Mouse (Mus musculus): ENCODE results near the gene Gm49601. TPM values are rescaled to one million over a fixed set of nuclear protein-coding genes. Genes with fewer than 3 reads are reported as not detected.
A peak's percentile ranks its signal among the peaks of the same experiment; 100 is the strongest.

Gene Gm49601
- polyA plus RNA-seq, 1 experiment from 2014 or later, result 2.4 TPM

- Histone ChIP-seq H3K9ac (ENCODE audit: low read length) (no peak overlapping the region), H3K4me1 (ENCODE audit: control insufficient read depth, insufficient read depth, low read length) (peaks cover 26% of the 10 kb centered on the region), H3K4me2 (ENCODE audit: low read depth, severe bottlenecking) (peak overlapping the region; percentile 22; the same call in 1 of the 2 replicates), H3K27me3 (ENCODE audit: control insufficient read depth, insufficient read depth, low read length) (peaks cover 91% of the 10 kb centered on the region), H3K4me3 (ENCODE audit: low read depth, low read length) (peak overlapping the region; percentile 0), H3K36me3 (ENCODE audit: control insufficient read depth, insufficient read depth, low read length) (no peaks in the 10 kb centered on the region), H3K27ac (replicated peaks; ENCODE audit: low read depth, low read length) (no peak overlapping the region), H3K9me3 (ENCODE audit: control insufficient read depth, low read length) (no peaks in the 10 kb centered on the region)
- DNase-seq (ENCODE audit: low spot score) (peak; percentile 36), ATAC-seq (ENCODE audit: insufficient number of reproducible peaks, low FRiP score, low TSS enrichment, low read depth) (no peak)
- whole genome bisulfite sequencing, result 11% methylated on average over 10 of the region's 10 CpGs
Measured at GRCm38 (mm10) chr16:18584901-18585510, 41.2 kb downstream of the Gm49601 start.

DNA sequence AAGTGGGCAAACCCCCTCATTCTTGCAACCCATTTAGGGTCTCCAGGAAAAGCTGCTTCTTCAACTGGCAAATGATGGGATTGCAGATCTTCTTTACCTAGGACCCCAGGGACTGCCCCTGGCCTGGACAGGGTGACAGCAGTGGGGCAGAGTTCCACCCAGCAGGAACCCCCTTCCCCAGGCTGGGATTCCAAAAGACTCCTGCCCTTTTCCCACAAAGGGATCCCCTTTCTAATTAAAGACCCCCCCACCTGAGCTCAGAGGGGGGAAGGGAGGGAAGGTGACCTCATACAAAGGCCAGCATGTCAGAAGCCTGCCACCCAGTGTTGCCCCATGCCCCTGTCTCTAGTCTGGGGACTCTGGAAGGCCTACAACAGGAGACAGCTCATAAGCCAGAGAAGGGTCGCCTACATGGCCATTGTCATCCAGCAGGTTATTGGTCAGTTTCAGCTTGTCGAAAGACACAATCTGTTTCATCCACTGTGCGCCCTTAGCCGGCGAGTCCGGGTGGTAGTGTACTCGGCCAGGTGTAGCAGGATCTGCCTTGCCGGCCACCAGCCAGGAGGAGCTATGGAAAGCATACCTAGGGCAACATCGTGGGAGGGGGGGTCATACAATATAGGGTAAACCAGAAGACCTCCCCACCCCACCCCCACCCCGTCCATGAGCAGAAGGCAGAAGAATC lies 42.4 kb downstream of the Gm49601 start:
- Histone ChIP-seq H3K27me3 (ENCODE audit: control insufficient read depth, insufficient read depth, low read length) (peaks cover 85% of the 10 kb centered on the region), H3K27ac (replicated peaks; ENCODE audit: low read depth, low read length) (no peak overlapping the region), H3K4me3 (ENCODE audit: low read depth, low read length) (no peak overlapping the region), H3K4me2 (ENCODE audit: low read depth, severe bottlenecking) (no peak overlapping the region), H3K4me1 (ENCODE audit: control insufficient read depth, insufficient read depth, low read length) (peaks cover 26% of the 10 kb centered on the region), H3K9ac (ENCODE audit: low read length) (no peak overlapping the region), H3K36me3 (ENCODE audit: control insufficient read depth, insufficient read depth, low read length) (no peaks in the 10 kb centered on the region), H3K9me3 (ENCODE audit: control insufficient read depth, low read length) (no peaks in the 10 kb centered on the region)
- no peak for ATAC-seq (ENCODE audit: insufficient number of reproducible peaks, low FRiP score, low TSS enrichment, low read depth)
- DNase-seq (ENCODE audit: low spot score), result peak; percentile 36
- 13% methylated on average over 10 of the region's 10 CpGs for WGBS

GRCm38 (mm10) chr16:18583169-18583568 lies 43.1 kb downstream of the Gm49601 start:
- H3K4me2 ChIP-seq (ENCODE audit: low read depth, severe bottlenecking), result no peak overlapping the region

DNA sequence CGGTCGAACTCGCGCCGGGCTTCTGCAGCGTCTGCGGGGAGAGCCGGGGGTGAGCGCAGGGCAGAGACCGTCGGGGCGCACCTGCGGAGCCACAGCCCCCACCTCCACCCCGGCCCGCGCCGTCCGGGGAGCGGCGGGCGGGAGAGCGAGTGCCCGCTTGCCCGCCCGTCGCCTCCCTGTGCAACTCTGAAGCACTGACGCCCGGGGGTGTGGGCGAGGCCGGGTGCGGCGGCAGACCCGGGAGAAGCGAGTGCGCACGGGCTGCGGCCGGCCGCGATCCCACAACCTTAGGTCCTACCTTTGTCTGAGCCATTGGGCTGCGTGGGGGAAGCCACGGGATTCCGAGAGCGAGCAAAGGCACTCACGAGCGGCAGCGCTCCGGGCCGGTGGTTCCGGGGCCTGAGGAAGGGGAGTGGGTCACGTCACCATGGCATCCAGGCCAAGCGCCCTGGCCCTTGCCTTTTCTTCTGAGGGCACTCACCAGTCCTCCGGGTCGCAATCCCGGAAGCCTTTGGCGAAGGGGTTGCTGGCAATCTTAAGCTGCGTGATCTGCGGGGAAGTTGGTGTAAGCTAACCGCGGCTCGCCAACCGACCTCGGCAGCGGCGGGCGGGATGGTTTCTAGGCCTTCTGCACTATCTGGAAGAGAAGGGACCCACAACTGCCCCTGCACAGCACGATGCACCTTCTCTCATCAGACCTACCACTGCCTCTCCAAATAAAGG lies 43.6 kb downstream of the Gm49601 start:
- Histone ChIP-seq H3K36me3 (ENCODE audit: control insufficient read depth, insufficient read depth, low read length) (no peaks in the 10 kb centered on the region), H3K27ac (replicated peaks; ENCODE audit: low read depth, low read length) (no peak overlapping the region), H3K27me3 (ENCODE audit: control insufficient read depth, insufficient read depth, low read length) (peaks cover 73% of the 10 kb centered on the region), H3K9ac (ENCODE audit: low read length) (0 out of 2 replicates have a peak overlapping the region, but pooled peaks have one; percentile 30), H3K4me2 (ENCODE audit: low read depth, severe bottlenecking) (peak overlapping the region; percentile 42; the same call in 1 of the 2 replicates), H3K9me3 (ENCODE audit: control insufficient read depth, low read length) (no peaks in the 10 kb centered on the region), H3K4me1 (ENCODE audit: control insufficient read depth, insufficient read depth, low read length) (peaks cover 16% of the 10 kb centered on the region), H3K4me3 (ENCODE audit: low read depth, low read length) (peak overlapping the region; percentile 23)
- under 1% methylated on average over 62 of the region's 67 CpGs for WGBS
- DNase-seq (ENCODE audit: low spot score) (peak; percentile 65), ATAC-seq (ENCODE audit: insufficient number of reproducible peaks, low FRiP score, low TSS enrichment, low read depth) (no peak)

More at GRCm38 (mm10) chr16:18583169-18583568, 43.1 kb downstream of the Gm49601 start:
- H3K4me3 ChIP-seq (ENCODE audit: low read depth, low read length), result no peak overlapping the region; the same call in 1 of the 2 replicates
- peaks cover 78% of the 10 kb centered on the region for H3K27me3 ChIP-seq (ENCODE audit: control insufficient read depth, insufficient read depth, low read length)
- H3K4me1 ChIP-seq (ENCODE audit: control insufficient read depth, insufficient read depth, low read length), result peaks cover 21% of the 10 kb centered on the region
- no peak overlapping the region for H3K27ac ChIP-seq (replicated peaks; ENCODE audit: low read depth, low read length)
- no peak overlapping the region for H3K9ac ChIP-seq (ENCODE audit: low read length)
- no peaks in the 10 kb centered on the region for H3K36me3 ChIP-seq (ENCODE audit: control insufficient read depth, insufficient read depth, low read length)
- H3K9me3 ChIP-seq (ENCODE audit: control insufficient read depth, low read length), result no peaks in the 10 kb centered on the region
- WGBS, result 10% methylated on average over 10 of the region's 10 CpGs
- no peak for ATAC-seq (ENCODE audit: insufficient number of reproducible peaks, low FRiP score, low TSS enrichment, low read depth)
- DNase-seq (ENCODE audit: low spot score), result no peak

DNA sequence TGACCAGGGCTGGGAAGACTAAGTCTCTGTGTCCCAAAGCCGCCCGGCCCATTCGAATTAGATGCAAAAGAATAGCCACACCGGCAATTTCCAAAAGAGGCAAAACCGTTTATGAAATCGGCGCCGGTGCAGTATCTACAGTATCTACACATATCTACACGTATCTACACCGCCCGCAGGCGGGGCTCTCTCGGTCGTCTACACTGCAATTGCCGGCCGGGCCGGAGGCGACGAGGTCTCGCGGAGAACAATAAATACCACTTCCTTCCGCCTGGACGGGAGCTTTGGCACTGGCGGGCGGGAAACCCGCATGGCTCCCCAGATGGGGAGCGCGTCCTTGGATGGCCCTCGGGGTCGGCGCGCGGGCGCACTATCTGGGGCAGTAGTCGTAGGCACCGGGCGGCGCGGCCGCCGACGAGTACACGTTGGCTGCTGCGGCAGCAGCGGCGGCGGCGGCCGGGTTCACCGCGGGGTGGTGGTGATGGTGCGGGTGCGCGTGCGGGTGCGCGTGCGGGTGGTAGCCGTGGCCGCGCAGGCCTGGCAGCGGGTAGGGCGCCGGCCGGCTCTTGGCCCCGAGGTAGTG lies 44.5 kb downstream of the Gm49601 start:
- ATAC-seq (ENCODE audit: insufficient number of reproducible peaks, low FRiP score, low TSS enrichment, low read depth) (no peak), DNase-seq (ENCODE audit: low spot score) (peak; percentile 66)
- peaks cover 71% of the 10 kb centered on the region for H3K27me3 ChIP-seq (ENCODE audit: control insufficient read depth, insufficient read depth, low read length)
- H3K9me3 ChIP-seq (ENCODE audit: control insufficient read depth, low read length), result no peaks in the 10 kb centered on the region
- no peak overlapping the region for H3K27ac ChIP-seq (replicated peaks; ENCODE audit: low read depth, low read length)
- H3K36me3 ChIP-seq (ENCODE audit: control insufficient read depth, insufficient read depth, low read length), result no peaks in the 10 kb centered on the region
- WGBS, result under 1% methylated on average over 49 of the region's 66 CpGs
- peak overlapping the region; percentile 23; the same call in 1 of the 2 replicates for H3K4me3 ChIP-seq (ENCODE audit: low read depth, low read length)
- peak overlapping the region; percentile 42 for H3K4me2 ChIP-seq (ENCODE audit: low read depth, severe bottlenecking)
- peaks cover 14% of the 10 kb centered on the region for H3K4me1 ChIP-seq (ENCODE audit: control insufficient read depth, insufficient read depth, low read length)
- 0 out of 2 replicates have a peak overlapping the region, but pooled peaks have one; percentile 30 for H3K9ac ChIP-seq (ENCODE audit: low read length)

DNA sequence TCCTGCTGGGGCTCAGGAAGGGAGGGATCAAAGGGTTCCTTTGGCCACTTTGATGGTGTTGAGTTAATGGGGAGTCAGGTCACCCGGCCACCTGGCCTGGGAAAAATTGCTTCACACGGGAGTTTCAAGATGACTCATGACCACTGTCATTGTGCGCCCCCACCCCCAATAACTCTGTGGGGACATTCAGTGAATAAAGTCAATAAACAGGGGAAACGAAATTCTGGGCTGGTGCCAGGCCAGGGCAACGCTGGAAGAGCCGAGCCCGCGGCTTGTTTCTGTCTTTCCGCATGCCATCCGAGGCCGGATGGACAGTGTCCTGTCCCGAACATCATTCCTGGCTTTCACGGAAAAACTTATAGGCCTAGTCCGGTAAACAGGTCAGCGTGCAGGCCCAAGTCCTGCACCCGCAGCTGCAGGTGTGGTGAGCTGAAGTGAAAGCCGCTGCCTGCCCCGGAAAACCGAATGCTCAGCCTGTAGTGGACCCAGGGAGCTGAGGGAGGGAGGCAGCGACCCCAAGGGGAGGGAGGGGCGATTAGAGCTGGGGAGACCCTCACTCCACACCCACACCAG lies 45.1 kb downstream of the Gm49601 start:
- H3K4me3 ChIP-seq (ENCODE audit: low read depth, low read length), result 0 out of 2 replicates have a peak overlapping the region, but pooled peaks have one; percentile 23

DNA sequence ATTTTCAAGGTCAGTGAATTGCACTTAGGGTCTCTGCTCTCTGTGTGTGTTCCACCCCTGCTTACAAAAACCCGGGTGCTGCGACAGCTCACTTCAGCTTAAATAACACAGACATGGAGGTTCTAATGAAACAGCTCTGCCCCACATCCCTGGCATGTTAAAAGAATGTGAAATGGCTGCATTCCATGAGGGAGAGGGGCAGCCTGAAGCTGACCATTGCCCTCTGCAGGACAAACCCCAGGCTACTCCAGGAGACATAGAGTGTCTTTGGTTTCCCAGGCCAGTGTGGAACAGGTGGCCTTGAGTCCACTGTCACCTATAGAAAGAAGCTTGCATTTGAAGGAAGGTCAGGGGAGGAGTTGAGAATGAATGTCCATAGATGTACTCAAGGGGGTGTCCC lies 45.8 kb downstream of the Gm49601 start:
- peaks cover 9% of the 10 kb centered on the region for H3K4me1 ChIP-seq (ENCODE audit: control insufficient read depth, insufficient read depth, low read length)
- H3K9ac ChIP-seq (ENCODE audit: low read length), result no peak overlapping the region
- 8% methylated on average over 2 of the region's 2 CpGs for WGBS
- H3K36me3 ChIP-seq (ENCODE audit: control insufficient read depth, insufficient read depth, low read length), result no peaks in the 10 kb centered on the region
- H3K4me3 ChIP-seq (ENCODE audit: low read depth, low read length), result no peak overlapping the region
- H3K4me2 ChIP-seq (ENCODE audit: low read depth, severe bottlenecking), result no peak overlapping the region
- H3K9me3 ChIP-seq (ENCODE audit: control insufficient read depth, low read length), result no peaks in the 10 kb centered on the region
- DNase-seq (ENCODE audit: low spot score), result no peak
- ATAC-seq (ENCODE audit: insufficient number of reproducible peaks, low FRiP score, low TSS enrichment, low read depth), result no peak
- no peak overlapping the region for H3K27ac ChIP-seq (replicated peaks; ENCODE audit: low read depth, low read length)
- H3K27me3 ChIP-seq (ENCODE audit: control insufficient read depth, insufficient read depth, low read length), result peaks cover 58% of the 10 kb centered on the region

More for the DNA sequence above, 45.1 kb downstream of the Gm49601 start:
- H3K4me1 ChIP-seq (ENCODE audit: control insufficient read depth, insufficient read depth, low read length), result peaks cover 9% of the 10 kb centered on the region
- ATAC-seq (ENCODE audit: insufficient number of reproducible peaks, low FRiP score, low TSS enrichment, low read depth) (no peak), DNase-seq (ENCODE audit: low spot score) (peak; percentile 61)
- H3K4me2 ChIP-seq (ENCODE audit: low read depth, severe bottlenecking), result peak overlapping the region; percentile 42; the same call in 1 of the 2 replicates
- H3K9ac ChIP-seq (ENCODE audit: low read length), result no peak overlapping the region
- H3K9me3 ChIP-seq (ENCODE audit: control insufficient read depth, low read length), result no peaks in the 10 kb centered on the region
- 2% methylated on average over 21 of the region's 21 CpGs for WGBS
- no peak overlapping the region for H3K27ac ChIP-seq (replicated peaks; ENCODE audit: low read depth, low read length)
- H3K27me3 ChIP-seq (ENCODE audit: control insufficient read depth, insufficient read depth, low read length), result peaks cover 66% of the 10 kb centered on the region
- H3K36me3 ChIP-seq (ENCODE audit: control insufficient read depth, insufficient read depth, low read length), result no peaks in the 10 kb centered on the region

Data from limb, embryonic 11.5 days (tissue).